Mouse (Mus musculus) mesoderm, embryonic 11.5 days (tissue): Measurements from ENCODE around the gene Serpina3a.
"Not testable (repeated sequence)": the region's sequence is repeated elsewhere in the genome, so short reads cannot be mapped to it uniquely, and the experiment has no call there.

ENCODE experiments used
- DNase-seq: peaks from one replicate; pipeline ENCODE4 v3.0.0-alpha.2; 2012; ENCODE audit warnings: low read depth, low spot score

Serpina3a gene

DNA sequence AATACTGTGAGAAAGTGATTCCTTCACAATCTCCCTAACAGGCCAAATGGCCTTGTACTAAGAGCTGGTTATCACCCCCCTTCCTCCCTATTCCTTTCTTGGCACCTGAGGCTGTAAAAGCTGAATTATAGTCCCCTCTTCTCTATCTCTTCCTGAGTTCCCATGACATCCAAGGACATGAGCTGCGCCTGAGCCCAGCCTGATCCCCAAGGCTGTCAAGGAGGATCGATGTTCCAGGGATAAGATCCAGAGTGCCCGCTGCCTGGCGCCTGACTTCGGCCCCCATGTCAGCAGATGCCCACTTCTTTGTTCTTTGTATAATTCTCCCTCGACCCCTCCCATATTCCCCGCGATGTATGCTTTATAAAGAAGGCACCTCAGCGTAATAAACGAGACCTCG, at the start of gene Serpina3a:
Gene Serpina3a, plus strand, starts transcription at position 392 of the 400 bp plus-strand sequence.
- DNase-seq = not testable (repeated sequence)

DNA sequence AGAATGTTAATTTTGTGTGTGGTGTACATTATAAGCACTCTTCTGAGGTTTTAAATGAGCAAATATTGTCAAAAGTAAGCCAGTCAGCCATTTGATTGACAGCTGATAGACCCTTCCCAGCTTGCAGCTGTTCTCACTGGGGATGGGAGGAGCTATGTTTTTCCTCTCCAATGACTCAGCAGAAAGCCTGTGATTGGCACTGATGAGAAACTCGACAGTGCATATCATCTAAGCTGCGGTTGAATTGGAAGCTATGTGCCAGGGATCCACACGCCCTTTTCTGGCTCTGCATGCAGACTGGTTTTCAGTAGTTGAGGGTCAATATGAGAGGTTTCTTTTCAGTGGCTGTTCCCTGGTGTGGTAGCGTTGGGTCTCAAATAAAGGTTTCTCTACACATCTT, 48.0 kb upstream of the Serpina3a start:
- DNase-seq = no peak

DNA sequence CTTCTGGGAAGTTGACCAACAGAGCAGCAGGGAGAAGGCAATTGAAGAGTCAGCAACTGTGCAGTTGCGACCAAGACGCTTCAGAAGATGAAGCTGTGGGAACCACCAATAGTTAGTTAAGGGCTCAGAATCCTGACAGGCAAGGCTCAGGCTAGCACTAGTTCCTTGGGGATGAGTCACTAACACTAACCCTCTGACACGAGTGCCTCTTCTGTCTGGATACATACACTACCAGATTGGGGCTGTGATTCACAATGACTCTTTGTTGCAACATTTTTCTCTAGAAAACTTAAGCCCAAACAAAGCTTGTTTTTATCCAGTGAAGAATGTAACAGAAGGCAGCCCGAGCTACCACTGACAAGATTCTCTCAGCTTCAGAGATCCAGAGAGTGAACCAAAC, 47.5 kb upstream of the Serpina3a start:
- no peak for DNase-seq

DNA sequence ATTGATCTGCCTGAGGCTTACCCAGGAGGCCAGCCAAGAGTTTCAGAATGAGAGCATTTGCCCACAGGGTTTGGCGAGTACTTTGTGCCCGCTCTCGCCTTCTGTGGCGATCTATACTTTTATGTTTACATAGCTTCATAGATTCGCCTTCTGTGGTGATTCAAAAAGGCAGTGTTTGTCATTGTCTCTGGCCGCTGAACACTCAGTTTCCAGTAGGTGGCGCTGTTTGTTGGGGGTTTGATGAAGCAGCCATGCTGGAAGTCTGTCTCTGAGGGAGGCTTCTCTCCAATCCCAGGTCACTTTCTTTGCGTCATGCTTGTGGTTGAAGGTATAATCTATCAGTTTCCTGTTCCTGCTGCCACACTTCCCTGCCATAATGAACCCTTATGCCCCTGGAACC, 46.3 kb upstream of the Serpina3a start:
- DNase-seq = peak; percentile 73

DNA sequence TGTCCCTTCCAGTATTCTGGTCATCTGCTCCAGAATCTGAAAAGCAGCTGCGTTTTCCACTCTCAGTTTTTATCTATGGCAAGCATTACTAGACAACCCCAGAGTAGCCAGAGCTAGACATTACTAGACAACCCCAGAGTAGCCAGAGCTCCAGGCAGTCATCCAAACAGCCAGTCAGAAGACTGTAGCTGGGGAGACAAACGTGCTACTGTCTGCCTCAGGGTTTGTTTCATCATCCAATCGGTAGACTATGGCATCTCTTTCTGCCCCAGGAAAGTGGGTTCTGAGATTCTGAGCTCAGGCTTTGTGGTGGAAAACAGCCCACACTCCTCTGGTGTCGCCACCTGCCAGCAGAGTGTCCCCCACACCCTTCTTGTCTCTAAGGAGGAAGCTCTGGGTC, 45.0 kb upstream of the Serpina3a start:
- no peak for DNase-seq

DNA sequence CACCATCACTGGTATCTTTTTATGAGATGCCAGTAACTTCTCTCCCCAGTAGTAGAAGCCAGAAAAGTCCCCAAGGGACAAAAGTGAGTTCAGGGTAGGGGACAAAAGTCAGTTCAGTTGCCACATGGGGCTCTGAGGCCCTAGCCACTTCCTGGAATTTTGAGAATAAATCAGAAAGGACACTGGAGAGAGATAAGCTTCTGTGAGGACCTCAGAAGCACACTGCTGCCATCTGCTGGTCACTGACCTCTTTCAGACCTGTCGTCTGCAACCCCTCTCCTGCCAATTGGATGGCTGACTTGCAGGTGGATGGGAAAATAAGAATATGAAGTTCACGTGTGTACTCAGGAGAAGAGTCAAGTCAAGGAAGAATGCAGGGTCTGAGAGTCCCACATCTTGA, 42.9 kb upstream of the Serpina3a start:
- peak; percentile 80 for DNase-seq

DNA sequence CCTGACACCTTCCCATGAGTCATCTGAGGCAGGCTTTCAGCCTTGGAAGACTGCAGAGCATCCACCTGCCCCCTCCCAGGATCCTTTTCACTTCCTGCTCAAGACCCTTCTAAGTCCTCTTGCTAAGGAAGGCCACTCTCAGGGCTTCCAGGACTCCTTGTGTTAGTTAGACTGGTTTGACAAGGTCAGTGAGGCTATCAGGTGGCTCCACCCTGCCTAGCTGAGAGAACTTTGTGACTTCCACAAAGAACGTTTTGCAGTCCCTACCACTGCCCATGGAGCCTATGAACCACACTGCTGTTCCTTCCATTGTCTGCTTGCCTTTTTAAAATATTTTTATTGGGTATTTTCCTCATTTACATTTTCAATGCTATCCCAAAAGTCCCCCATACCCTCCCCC, 40.8 kb upstream of the Serpina3a start:
- no peak for DNase-seq

DNA sequence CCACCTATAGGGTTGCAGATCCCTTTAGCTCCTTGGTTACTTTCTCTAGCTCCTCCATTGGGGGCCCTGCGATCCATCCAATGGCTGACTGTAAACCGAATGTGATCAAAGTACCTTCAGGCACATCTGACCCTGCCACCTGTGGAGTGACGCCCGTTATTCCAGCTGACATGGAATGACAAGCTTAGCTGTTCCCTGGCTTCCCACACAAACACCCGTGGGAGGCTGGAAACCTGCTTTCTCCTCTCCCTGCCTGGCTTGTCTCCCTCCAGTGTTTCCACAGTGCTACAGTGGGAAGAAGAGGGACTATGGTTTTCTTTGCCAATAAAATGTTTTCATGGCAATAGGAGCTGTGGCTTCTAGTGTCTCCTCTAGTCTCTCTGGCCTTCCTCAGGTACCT, 40.2 kb upstream of the Serpina3a start:
- DNase-seq = no peak

DNA sequence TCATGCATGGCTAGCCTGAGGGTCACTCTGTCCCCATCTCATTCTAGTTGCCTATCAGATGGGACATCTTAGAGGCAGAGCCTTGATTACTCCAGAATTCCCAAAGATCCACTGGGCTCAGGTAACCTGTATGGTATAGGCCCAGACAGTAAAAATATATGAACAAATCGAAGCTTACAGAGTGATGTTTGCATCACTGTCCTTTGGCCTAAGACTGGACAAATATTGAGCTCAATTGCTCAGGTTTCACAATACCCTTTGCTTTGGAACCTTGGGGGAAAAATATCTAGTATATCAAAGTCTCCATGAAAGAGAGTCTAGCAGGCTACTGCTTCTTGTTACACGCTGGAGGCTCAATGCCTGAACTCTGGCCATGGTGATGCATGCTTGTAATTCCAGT, 22.4 kb upstream of the Serpina3a start:
- no peak for DNase-seq

DNA sequence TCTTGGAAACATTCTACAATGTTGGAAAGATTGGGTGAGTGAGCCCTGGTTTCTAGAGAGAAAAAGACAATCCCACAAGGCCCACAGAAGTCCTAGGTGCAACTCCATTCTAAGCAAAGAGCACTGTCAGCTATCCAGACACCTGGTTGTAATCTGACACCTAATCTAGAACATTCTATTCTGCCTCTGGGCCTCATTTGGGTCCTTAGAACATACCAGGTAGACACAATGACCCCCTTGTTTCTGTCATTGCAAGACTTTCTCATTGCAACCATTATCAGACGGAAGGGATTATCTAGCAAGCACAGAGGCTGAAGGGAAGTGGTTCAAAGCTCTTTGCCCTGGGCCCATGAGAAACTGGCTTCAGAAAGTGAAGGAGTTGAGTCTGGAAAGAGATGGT, 21.2 kb upstream of the Serpina3a start:
- no peak for DNase-seq

DNA sequence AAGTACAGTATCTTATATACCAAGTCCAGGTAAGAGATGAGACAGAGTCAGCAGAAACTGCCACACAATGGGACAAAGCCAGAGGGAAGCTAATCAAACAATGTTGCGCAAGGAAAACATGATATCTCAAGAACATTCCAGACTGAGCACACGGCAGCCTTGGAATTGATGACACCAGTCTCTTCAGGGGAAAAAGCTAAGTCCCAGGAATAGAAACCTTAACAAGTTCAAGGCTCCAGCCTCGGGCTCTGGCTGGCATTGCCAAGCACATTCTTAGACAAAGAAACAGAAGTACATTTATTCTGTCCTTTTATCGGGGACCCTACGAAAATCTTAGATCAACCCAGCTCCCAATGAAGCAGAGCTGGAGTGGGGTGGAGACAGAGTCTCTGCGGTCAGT, 11.8 kb upstream of the Serpina3a start, which contains the start of gene Serpina5:
Gene Serpina5, plus strand, starts transcription at position 346 of the 400 bp plus-strand sequence.
- DNase-seq = no peak

DNA sequence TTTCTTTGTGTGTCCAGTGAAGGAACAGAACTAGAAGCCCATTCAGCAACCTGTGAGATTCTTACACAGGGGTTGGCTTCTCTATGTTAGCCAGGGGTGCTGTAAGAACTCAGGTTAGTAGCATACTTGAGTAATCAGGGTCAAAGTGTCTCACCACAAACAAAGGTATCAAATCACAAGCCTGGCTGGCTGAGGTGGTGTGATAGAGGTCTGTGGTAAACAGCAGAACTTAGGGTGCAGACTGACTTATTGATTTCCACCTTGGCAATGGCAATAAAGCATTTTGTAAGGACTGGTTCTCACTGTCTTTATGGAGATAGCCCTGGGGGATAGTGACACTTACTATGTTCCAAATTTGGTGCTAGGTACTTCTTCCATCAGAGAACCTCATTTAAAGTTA, 6.7 kb upstream of the Serpina3a start:
- DNase-seq = no peak

DNA sequence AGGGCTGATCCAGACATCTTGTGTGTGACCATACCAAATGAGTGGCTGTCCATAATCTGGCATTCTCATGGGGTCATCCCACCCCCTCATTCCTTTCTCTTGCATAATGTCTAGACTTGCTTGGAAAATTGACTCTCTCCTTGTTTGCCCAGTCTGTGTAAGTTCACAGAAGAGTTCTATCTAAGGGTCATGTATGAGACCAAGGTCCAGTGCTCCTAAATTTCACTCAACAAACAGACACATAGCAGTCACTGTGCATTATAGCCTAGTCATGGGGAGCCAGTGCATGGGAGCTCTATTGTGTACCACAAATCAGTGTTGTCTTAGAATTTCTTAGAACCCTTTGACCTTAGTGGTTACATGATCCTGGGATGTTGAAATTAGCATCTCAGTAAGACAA, 5.6 kb upstream of the Serpina3a start:
- DNase-seq = no peak

DNA sequence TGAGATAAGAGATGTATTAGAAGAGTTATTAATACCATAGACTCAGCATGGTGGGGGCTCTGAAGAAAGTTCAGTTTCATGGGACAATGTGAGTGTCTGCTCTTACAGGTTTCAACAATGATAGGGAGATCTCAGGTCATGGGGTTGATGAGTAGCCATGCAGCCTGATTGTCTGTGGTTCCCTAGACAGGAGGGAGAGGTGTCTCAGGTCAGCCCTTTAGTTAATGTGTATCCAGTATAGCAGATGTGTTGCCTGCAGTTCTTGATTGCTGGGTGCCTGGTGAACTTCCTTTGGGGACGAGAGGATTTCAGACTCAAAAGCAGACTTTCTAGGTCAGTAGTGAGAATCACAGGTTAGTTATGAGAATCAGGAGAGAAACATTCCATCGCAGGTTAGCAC, 4.0 kb upstream of the Serpina3a start:
- DNase-seq = no peak

DNA sequence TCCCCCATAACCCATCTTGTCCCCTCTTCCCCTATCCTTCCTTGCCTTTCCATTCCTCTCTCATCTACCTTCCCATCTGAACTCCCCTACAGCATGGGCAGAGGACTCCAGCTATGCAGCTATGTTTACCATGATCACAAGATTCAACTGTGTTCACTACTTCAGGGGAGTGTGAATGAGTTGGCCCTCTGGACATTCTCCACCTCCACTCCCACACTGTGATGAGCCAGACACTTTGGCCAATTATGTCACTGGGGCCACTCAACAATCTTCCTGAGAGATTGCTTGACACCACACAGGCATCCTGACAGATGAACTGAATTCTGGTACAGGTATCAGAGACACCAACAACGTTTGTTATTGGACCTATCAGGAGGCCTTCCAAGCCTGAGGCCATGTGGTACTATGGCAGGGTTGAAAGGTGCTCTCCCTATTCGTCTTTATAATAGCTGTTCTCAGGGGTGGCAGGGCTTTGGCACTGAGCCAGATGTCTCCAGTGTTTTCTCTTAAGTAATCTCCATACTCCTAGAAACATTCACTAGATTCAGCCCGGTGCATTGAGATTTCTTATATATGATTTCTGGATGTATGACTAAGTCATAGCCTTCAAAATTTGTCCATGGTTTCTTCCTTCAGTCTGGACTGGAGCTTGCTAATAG, 2.5 kb downstream of the Serpina3a start:
- peak; percentile 41 for DNase-seq

DNA sequence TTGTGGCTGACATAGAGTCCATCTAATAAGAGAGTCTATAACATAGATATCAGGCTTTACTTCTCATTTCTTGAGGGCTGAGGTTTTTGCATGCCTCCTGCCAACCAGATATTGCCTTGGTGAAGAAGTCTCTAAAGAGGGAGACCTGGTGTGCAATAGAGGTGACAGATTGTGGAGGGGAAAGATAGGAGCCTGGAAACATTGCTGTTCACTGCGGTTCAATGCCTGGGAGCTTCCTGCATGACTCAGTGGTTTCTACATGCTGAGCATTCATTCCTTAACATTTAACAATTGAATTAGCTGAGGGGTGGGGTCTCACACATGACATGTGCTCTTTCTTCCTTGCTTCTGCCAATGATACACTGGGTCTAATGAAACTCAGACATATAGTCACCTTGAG, 10.6 kb downstream of the Serpina3a start:
- no peak for DNase-seq

DNA sequence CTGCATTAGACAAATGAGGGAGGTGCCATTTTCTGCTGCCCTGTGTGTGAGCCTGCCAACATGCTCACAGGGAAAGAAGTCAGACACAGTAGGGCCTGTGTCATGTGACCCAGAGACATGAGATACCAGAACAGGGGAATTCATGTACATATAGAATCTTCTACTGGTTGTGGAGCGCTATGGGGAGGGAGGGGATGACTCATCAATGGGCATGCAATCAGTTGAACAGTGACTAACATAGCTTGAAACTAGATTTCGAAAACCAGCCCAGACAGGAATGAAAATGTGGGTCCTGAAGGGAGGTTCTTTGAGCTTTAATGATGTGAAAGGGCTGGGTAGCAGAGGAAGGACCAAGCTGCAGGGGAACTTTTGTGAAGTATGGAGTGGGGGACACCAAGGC, 11.5 kb downstream of the Serpina3a start:
- DNase-seq = no peak

DNA sequence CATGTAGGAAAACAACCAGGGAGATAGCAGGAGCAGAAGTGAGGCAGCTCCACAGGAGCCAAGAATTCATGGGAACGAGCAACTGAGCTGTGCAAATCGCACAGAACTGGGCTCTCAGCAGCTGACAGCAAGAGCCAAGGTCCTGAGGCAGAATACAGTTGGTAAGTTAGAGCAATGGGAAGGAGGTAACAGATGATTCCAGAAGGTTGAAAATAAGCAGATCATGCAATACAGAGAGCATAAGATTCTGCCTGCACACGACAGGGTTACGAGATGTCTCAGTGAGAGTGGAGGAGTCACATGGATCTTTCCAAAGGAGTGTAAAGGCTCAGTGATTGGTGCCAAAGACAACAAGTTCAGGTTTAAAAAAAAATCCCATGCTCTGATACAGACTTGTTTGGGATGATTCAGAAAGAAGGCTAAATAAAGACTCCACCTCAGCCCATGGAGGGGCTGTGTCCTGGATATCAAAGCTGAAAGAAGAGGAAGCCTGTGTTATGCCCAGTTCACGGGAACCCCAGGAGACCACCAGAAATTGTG, 12.6 kb downstream of the Serpina3a start:
- no peak for DNase-seq

DNA sequence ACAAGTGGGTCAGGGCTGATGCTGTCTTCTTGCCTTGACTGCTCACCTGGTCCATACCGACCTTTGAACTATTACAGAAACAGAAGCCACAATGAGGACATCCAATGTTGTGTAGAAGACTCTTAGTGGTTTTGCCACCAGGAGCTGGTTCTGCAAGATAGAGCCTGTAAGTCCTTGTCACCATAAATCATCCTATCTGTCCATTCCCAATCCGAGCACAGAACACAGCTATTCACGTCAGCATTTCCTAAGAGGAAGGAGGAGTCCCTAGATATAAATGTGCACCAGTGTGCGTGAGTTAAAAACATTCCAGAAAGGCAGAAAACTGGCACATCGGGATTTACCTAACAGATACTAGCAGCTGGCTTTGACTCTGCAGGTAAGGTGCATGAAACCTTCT, 15.2 kb downstream of the Serpina3a start, which contains the start of gene Serpina3b:
Gene Serpina3b, plus strand, starts transcription at position 301 of the 400 bp plus-strand sequence.
- DNase-seq = no peak

DNA sequence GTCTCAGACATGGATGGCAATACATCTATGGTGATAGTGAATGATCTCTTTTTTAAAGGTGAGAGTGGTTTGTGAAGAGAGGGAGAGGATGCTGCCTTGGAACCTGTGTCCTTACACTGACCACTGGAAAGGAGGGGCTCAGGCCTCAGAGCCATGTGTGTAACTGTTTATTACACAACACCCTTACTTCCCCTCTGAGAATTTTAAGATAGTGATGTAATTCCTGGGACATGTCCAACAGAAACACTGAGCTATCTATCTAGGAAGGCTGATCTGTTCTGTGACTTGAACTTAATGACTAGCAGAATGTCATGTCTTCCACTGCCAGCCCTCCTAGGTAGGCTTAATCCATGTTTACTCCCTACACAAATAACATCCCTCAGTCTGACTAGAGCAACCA, 18.5 kb downstream of the Serpina3a start:
- DNase-seq = no peak

DNA sequence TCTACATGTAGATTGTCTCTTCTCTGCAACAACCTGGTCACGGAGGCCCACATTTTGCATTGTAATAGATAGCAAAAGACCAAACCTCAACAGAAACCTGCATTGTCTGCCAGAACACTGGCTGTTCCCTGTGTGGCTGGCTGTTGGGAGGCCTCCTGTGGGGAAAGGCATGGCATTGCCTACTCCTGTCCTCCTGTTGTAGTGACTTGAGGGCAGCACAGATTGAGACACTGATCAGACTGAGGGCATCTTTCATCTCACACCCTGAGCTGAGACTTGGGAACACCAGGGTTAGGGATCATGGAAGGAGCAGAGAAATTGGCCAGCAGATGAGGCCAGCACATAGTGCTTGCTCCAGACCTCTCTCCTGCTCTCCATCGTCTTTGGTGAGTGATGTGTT, 25.7 kb downstream of the Serpina3a start:
- DNase-seq = no peak

DNA sequence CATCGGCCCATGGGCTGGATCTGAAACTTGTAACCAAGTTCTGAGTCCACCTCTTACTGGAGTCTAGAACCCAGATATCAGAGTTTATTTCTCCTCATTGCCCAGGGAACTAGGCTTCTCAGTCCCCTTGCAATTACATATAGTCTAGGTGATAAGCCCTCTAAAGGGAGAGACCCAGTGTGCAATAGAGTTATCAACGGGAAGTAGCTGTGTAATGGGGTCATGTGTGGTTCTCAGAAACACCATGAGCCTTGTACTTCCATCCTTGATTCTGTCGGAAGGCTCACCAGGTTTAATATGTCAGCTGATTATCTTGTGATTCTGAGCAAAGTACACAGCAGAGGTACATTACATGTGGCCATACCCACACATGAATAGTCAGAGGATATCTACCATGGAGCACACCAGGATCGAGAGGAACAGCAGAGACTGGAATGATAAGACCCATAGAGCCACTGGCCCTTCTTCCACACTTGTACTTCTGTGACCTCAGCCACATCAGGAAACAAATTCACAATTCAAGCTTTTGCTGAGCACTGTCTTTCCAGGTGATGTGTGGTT, 28.1 kb downstream of the Serpina3a start:
- no peak for DNase-seq

DNA sequence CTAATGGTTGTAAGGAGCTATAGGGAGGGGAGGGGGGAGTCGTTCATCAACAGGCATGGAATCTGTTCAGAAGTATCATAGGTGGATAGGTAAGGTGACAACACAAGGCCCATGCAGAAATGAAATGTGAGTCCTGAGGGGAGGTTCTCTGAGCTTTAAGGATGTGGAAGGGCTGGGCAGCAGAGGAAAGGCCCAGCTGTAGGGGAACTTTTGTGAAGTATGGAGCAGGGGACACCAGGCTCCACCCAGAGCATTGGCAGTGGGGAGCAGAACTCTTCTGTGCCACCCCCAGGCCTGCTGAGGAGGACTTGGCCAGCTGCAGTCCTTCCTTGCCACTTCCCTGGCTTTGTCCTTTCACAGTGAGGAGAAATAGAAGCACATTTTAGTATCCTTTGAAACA, 29.0 kb downstream of the Serpina3a start:
- no peak for DNase-seq
